Mouse (Mus musculus) left cerebral cortex, adult 18-20 months (tissue): Measurements from ENCODE around the gene Zfr2. TPM values are rescaled to one million over a fixed set of nuclear protein-coding genes. Genes with fewer than 3 reads are reported as not detected.
"Not testable (repeated sequence)": the region's sequence is repeated elsewhere in the genome, so short reads cannot be mapped to it uniquely, and the experiment has no call there.

Source experiments
- DNase-seq, 2 experiments: peaks; one replicate each; pipeline ENCODE4 v3.0.0; 2021 to 2022; ENCODE audit warnings: low spot score in 2 of 2, mixed read lengths in 1 of 2
- total RNA-seq, 2 experiments: library from RNA; stranded (reverse); gene quantifications; 2 replicates each; pipeline ENCODE4 v1.2.3; 2021

Gene Zfr2
- total RNA-seq, 2 experiments from 2014 or later = 59.2 to 65.5 TPM

GRCm38 (mm10) chr10:81201807-81202758, 30.9 kb upstream of the Zfr2 start, which contains the start of gene Nmrk2:
Nmrk2 (minus strand) TSS chr10:81202051.
- DNase-seq = no peak

GRCm38 (mm10) chr10:81202978-81203720, 29.8 kb upstream of the Zfr2 start:
- no peak for DNase-seq

- DNase-seq = no peak
Measured at GRCm38 (mm10) chr10:81204137-81204536, 28.8 kb upstream of the Zfr2 start.

GRCm38 (mm10) chr10:81210154-81210553, 22.8 kb upstream of the Zfr2 start:
- DNase-seq = no peak

- DNase-seq = no peak
Measured at GRCm38 (mm10) chr10:81216260-81216659, 16.7 kb upstream of the Zfr2 start.

- no peak for DNase-seq
Measured at GRCm38 (mm10) chr10:81216810-81217209, 16.1 kb upstream of the Zfr2 start.

GRCm38 (mm10) chr10:81217267-81217666, 15.7 kb upstream of the Zfr2 start:
- DNase-seq = not testable (repeated sequence)

- DNase-seq = peak; percentile 57 to 63
Measured at GRCm38 (mm10) chr10:81217964-81218363, 15.0 kb upstream of the Zfr2 start.

GRCm38 (mm10) chr10:81221402-81222015, 11.4 kb upstream of the Zfr2 start:
- no peak for DNase-seq

GRCm38 (mm10) chr10:81223731-81224130, 9.2 kb upstream of the Zfr2 start:
- DNase-seq = not testable (repeated sequence)

- DNase-seq = peak; percentile 41 to 43
Measured at GRCm38 (mm10) chr10:81229735-81230437, 3.1 kb upstream of the Zfr2 start.

GRCm38 (mm10) chr10:81230438-81231332, 2.3 kb upstream of the Zfr2 start, which contains the start of gene Atcay:
Atcay (minus strand) TSS chr10:81230833.
- DNase-seq = peak; percentile 78 to 85

GRCm38 (mm10) chr10:81231436-81231835, 1.5 kb upstream of the Zfr2 start:
- DNase-seq = peak in 1 of 2 experiments; percentile 4

- no peak for DNase-seq
Measured at GRCm38 (mm10) chr10:81233226-81233585, 251 bp downstream of the Zfr2 start.

GRCm38 (mm10) chr10:81234206-81234605, 1.3 kb downstream of the Zfr2 start:
- peak in 1 of 2 experiments; percentile 2 for DNase-seq

GRCm38 (mm10) chr10:81236471-81237268, 3.7 kb downstream of the Zfr2 start:
- no peak for DNase-seq

GRCm38 (mm10) chr10:81238618-81239017, 5.7 kb downstream of the Zfr2 start:
- no peak for DNase-seq

GRCm38 (mm10) chr10:81240876-81241275, 7.9 kb downstream of the Zfr2 start:
- DNase-seq = peak; percentile 75

GRCm38 (mm10) chr10:81242021-81242420, 9.1 kb downstream of the Zfr2 start:
- DNase-seq = no peak
